In the genomic region with DNA sequence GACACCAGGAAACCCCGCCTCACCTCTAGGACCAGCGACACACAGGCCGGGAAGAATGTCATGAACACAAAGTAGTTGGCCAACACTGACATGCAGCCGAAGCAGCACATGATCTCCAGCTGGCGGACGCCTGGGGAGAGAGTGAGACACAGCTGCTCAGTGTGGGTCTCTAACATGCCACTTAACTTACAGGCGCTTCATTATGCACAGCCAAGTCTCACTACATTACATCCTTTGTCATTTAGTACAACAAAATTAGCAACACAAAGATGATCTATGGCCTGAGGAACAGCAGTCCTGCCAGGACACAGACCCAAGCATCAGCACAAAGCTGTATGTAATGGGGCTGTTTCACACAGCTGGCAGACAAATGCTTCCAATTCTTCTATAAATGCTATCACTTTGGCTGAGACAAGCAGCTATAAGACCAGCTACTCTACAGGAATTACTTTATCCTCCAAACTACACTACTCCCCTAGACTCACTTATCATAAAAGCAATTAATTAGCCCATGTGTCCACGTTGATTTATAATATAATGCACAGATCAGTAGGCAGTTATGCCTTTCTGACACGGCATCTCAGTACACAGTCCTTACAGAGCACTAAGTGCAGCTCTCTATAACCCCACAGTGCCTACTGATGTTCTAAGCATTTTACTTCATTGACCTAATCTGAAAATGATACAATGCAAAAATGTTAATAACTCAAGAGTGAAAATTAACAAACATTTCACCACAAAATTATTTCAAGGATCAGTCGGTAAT, we compare ENCODE assay signal across 9 mouse cellular contexts. TPM values are rescaled to one million over a fixed set of nuclear protein-coding genes. Genes with fewer than 3 reads are reported as not detected.
DNase-seq lines count a peak whose midpoint lies in the region; ATAC-seq and TF ChIP-seq lines count a peak whose summit lies in the region.
"Had no signal": no experiment of that assay in that cellular context is flagged by ENCODE, and none has a peak within 500 bp of the region (broad histone marks: within the 10 kb centered on the region; RNA-seq: fewer than 3 reads in every experiment).

No protein-coding gene starts in this region.

- no peak overlapping the region for H3K4me2 ChIP-seq in lung, embryonic 15.5 days
- no peak overlapping the region for H3K4me2 ChIP-seq in forebrain, embryonic 16.5 days (ENCODE audit: low read length)
- no peak overlapping the region for H3K4me2 ChIP-seq in midbrain, postnatal 0 days (ENCODE audit: low read depth, low read length, poor library complexity, severe bottlenecking)

- peak; percentile 88 for ATAC-seq in lung, embryonic 15.5 days (ENCODE audit: borderline replicate concordance, extremely low read depth, low FRiP score, low TSS enrichment)
- ATAC-seq in forebrain, embryonic 16.5 days, result peak; percentile 94
- ATAC-seq in midbrain, postnatal 0 days (ENCODE audit: low FRiP score), result 0 out of 2 replicates have a peak, but pooled peaks have one; percentile 38
- ATAC-seq: Patski had no signal

- H3K36me3 ChIP-seq in lung, embryonic 15.5 days, result peaks cover 85% of the 10 kb centered on the region
- H3K36me3 ChIP-seq in forebrain, embryonic 16.5 days (ENCODE audit: control insufficient read depth, insufficient read depth), result peaks cover 74% of the 10 kb centered on the region
- peaks cover 75% of the 10 kb centered on the region for H3K36me3 ChIP-seq in midbrain, postnatal 0 days (ENCODE audit: insufficient read depth, low read length)

- no peaks in the 10 kb centered on the region for H3K27me3 ChIP-seq in lung, embryonic 15.5 days
- H3K27me3 ChIP-seq in forebrain, embryonic 16.5 days (replicated peaks; ENCODE audit: control insufficient read depth, insufficient read depth, low read length), result no peaks in the 10 kb centered on the region
- no peaks in the 10 kb centered on the region for H3K27me3 ChIP-seq in midbrain, postnatal 0 days (ENCODE audit: insufficient read depth, low read length)
- H3K27me3 ChIP-seq: Patski had no signal

- no peak for DNase-seq in lung, adult 2 months
- DNase-seq in brain, embryonic 14.5 days (ENCODE audit: low read depth), result peak; percentile 81
- peak; percentile 27 for DNase-seq in midbrain, postnatal 0 days (ENCODE audit: low spot score)
- DNase-seq in kidney, adult 18-20 months, result no peak
- DNase-seq in cerebellum, adult 8-10 months, result no peak
- DNase-seq: right cerebral cortex, postnatal 4 days had no signal

- H3K4me1 ChIP-seq in lung, embryonic 15.5 days, result 0 out of 2 replicates have a peak, but pooled peaks cover 2% of the 10 kb centered on the region
- H3K4me1 ChIP-seq in lung, adult 2 months (ENCODE audit: control insufficient read depth, insufficient read depth, low read length), result 0 out of 2 replicates have a peak, but pooled peaks cover 4% of the 10 kb centered on the region
- H3K4me1 ChIP-seq in forebrain, embryonic 16.5 days (replicated peaks; ENCODE audit: control insufficient read depth, insufficient read depth, low read length), result peaks cover 7% of the 10 kb centered on the region
- no peaks in the 10 kb centered on the region for H3K4me1 ChIP-seq in midbrain, postnatal 0 days (ENCODE audit: insufficient read depth, low read length)

- no peak for TF ChIP-seq POLR2A in lung, adult 2 months (IDR thresholded peaks at IDR 0.05; ENCODE audit: borderline replicate concordance, extremely low read depth, low read depth, low read length)
- TF ChIP-seq POLR2A in brain, embryonic 14.5 days (IDR thresholded peaks at IDR 0.05; ENCODE audit: borderline replicate concordance, extremely low read depth, insufficient read depth, insufficient read length, poor library complexity, severe bottlenecking), result no peak

- no peak overlapping the region for H3K4me3 ChIP-seq in lung, embryonic 15.5 days
- H3K4me3 ChIP-seq in lung, adult 2 months (replicated peaks; ENCODE audit: extremely low read depth, low read depth, low read length), result no peak overlapping the region
- no peak overlapping the region for H3K4me3 ChIP-seq in forebrain, embryonic 16.5 days (replicated peaks; ENCODE audit: low read length)
- H3K4me3 ChIP-seq in midbrain, postnatal 0 days (ENCODE audit: low read depth, low read length), result no peak overlapping the region

- WGBS in lung, embryonic 15.5 days, result 56% methylated on average over 10 of the region's 10 CpGs
- 72% methylated on average over 10 of the region's 10 CpGs for WGBS in lung, adult 2 months
- WGBS in forebrain, embryonic 16.5 days, result 35% methylated on average over 10 of the region's 10 CpGs
- WGBS in midbrain, postnatal 0 days, result 43% methylated on average over 10 of the region's 10 CpGs

- H3K27ac ChIP-seq in lung, embryonic 15.5 days, result no peak overlapping the region
- H3K27ac ChIP-seq in forebrain, embryonic 16.5 days (ENCODE audit: low read length), result peak overlapping the region; percentile 37; the same call in 1 of the 2 replicates
- no peak overlapping the region for H3K27ac ChIP-seq in midbrain, postnatal 0 days (ENCODE audit: low read depth, low read length)

- no peak for TF ChIP-seq CTCF in lung, adult 2 months (IDR thresholded peaks at IDR 0.05; ENCODE audit: insufficient read depth, low read length)
- TF ChIP-seq CTCF in brain, embryonic 14.5 days (IDR thresholded peaks at IDR 0.05; ENCODE audit: borderline replicate concordance, extremely low read depth, insufficient read depth, insufficient read length), result no peak
- no peak for TF ChIP-seq CTCF in midbrain, postnatal 0 days (IDR thresholded peaks at IDR 0.05)

- H3K9ac ChIP-seq in lung, embryonic 15.5 days, result no peak overlapping the region
- no peak overlapping the region for H3K9ac ChIP-seq in forebrain, embryonic 16.5 days (replicated peaks; ENCODE audit: low read depth, low read length)
- no peak overlapping the region for H3K9ac ChIP-seq in midbrain, postnatal 0 days (replicated peaks; ENCODE audit: low read length, poor library complexity, severe bottlenecking)

- H3K9me3 ChIP-seq in lung, embryonic 15.5 days, result no peaks in the 10 kb centered on the region
- no peaks in the 10 kb centered on the region for H3K9me3 ChIP-seq in forebrain, embryonic 16.5 days (ENCODE audit: control insufficient read depth, low read length)
- no peaks in the 10 kb centered on the region for H3K9me3 ChIP-seq in midbrain, postnatal 0 days (ENCODE audit: low read length)

RNA-seq across cellular contexts. Expression of a gene that starts 10.5 kb away (rescaled TPM):
- 46.2 and 50.0 TPM in 2 replicates for polyA plus RNA-seq in lung, embryonic 15.5 days (2015; fragmentation: Nextera tagmentation; extraction: Ambion mirVana)
- 13.6 and 18.2 TPM in 2 replicates for polyA plus RNA-seq in lung, adult 2 months (2012; rRNA removed)
- polyA plus RNA-seq in brain, embryonic 14.5 days (2012; rRNA removed), result 91.9 and 128 TPM in 2 replicates
- 205 and 222 TPM in 2 replicates for polyA plus RNA-seq in forebrain, embryonic 16.5 days (2015; fragmentation: Nextera tagmentation; extraction: Ambion mirVana)
- total RNA-seq in midbrain, postnatal 0 days (2014; rRNA removed), result 201 and 207 TPM in 2 replicates
- 147 and 152 TPM in 2 replicates for polyA plus RNA-seq in midbrain, postnatal 0 days (2015; fragmentation: Nextera tagmentation; extraction: Ambion mirVana)

Comparison
In these comparisons a context has a peak if more than half of its experiments do, and no peak if none do; other contexts are left out.
1. ATAC-seq: peak in every context shown above with its lines; median percentile 94 in forebrain, embryonic 16.5 days; 88 in lung, embryonic 15.5 days; 38 in midbrain, postnatal 0 days.
2. DNase-seq: peak in brain, embryonic 14.5 days (single experiment) and midbrain, postnatal 0 days (single experiment); none in lung, adult 2 months (single experiment), kidney, adult 18-20 months (single experiment) and cerebellum, adult 8-10 months (single experiment).